Mouse (Mus musculus) thymus, postnatal 25 days (tissue): Measurements from ENCODE around the gene Scgb1b20.
"Not testable (repeated sequence)": the region's sequence is repeated elsewhere in the genome, so short reads cannot be mapped to it uniquely, and the experiment has no call there.

ENCODE experiments used
- DNase-seq: peaks from one replicate; pipeline ENCODE4 v3.0.0; 2022

Scgb1b20 gene

DNA sequence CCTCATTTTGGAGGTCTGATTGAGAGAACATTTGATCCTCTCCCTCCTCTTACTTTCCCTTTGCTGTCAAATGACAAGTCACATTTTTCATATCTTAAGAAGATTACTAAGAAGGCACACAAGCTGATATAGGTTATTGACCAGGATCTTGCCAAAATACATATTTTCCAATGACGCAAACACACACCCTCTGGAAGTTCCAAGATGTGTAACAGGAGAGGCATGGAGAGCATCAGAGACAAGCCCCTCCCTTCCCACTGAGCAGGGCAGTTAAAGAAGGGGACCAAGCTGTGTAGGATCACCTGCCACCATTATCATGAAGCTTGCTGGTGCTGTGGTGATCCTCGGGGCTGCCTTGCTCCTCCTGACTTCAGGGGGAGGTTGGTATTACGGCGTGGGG lies at the start of gene Scgb1b20:
Scgb1b20 (plus strand) TSS at position 301 of the 400 bp plus-strand sequence.
- not testable (repeated sequence) for DNase-seq

DNA sequence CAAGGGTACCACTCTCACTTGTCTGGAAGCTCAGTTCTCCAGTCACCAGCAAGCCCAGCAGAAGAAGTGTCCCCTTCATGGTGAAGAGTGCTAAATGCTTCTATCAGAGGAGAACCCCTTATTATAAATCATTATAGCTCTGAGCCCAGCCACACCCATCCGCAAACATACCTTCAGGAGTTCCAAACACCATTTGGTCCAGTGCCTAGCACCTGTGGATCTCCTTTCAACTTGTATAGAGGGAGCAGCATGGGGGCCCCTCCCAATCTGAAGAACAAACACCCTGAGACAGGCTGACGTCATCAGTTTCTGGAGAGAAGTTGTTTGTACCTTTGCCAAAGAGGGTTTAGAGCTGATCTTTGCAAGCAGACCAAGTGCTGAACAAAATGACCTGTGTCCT lies 6.8 kb upstream of the Scgb1b20 start, which contains the start of gene Scgb2b20:
Scgb2b20 (minus strand) TSS at position 101 of the 400 bp plus-strand sequence.
- DNase-seq, result not testable (repeated sequence)

DNA sequence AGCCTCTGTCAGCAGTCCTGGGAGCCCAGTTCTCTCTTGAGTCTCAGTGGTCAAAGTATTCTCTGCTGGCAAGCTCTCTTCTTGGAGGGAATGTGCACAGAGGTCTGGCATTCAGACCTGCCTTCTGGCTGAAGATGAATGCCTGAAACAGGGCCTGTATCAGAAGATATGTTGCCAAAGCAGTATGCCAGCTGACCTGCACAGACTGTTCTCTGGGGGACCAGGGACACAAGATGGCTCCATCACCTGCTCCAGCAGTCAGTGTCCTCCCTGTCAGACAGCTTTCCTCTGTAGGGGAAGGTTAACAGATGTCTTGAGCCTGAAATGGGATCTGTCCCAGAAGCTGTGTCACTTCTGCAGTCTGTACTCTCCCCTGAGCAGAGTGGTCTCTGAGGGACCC lies 26.7 kb downstream of the Scgb1b20 start:
- not testable (repeated sequence) for DNase-seq

GRCm38 (mm10) chr7:33401650-33402049 lies 28.6 kb downstream of the Scgb1b20 start:
- no peak for DNase-seq

DNA sequence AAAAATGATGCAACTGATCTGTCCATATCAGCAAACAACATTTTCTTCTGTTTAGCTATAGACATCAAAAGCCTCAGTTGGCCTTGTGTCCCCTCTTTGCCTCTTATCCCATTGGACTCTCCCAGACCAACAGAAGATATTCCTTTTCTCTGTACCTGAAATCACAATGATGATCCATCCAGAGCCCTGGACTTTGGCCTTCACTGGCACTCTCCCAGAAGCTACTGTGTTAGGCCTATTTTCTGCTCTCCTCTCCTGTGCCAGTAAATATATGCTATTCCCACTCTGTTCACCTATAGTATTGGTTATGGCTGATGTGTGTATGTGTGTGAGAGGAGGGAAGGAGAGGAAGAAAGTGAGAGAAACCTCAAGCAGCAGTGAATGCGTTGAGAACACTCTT lies 36.6 kb downstream of the Scgb1b20 start:
- not testable (repeated sequence) for DNase-seq
